Mouse (Mus musculus): Measurements from ENCODE around the gene B3galt1.
A peak's percentile ranks its signal among the peaks of the same experiment; 100 is the strongest.

Gene B3galt1

DNA sequence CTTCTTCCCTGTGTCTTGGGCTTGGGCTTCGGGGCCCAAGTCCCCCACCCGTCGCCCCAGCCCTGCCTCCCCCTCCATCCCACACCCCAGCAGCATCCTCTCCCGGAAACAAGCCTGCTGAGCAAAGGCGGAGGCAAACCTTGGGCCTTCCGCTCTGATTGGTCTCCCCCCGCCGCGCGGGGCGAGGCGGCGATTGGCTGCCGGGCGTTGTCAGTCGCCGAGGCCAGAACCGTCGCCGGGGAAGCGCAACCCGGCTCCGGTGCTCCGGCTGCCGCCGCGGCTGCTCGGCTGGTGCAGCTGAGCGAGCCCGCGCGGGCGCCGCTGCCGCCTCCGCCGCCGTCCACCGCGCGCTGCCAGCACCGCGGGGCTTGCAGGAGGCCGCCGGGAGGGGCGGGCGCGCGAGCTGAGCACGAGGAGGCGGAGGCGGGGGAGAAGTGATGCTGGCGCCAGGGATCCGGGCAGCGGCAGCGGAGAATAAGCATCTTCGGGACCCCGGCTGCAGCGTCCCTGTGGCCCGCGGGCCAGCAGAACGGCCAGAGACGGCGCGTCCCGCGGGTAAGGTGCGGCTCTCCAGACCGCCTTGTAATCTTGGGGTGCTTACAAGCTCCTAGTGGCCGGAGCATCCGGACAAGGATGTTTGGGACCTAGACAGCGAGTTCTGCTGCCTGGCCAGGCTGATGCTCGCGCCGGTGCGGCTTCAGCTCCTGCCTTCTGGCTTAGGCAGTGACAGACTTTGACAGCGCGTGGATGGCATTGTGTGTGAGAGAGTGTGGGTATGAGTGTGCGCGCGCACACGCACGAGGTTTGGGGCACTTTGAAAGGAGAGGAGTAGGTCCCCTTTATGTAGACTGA, at the start of gene B3galt1:
B3galt1 (plus strand) TSS at position 392 of the 852 bp plus-strand sequence.
- DNase-seq, result peak; percentile 82 to 90

DNA sequence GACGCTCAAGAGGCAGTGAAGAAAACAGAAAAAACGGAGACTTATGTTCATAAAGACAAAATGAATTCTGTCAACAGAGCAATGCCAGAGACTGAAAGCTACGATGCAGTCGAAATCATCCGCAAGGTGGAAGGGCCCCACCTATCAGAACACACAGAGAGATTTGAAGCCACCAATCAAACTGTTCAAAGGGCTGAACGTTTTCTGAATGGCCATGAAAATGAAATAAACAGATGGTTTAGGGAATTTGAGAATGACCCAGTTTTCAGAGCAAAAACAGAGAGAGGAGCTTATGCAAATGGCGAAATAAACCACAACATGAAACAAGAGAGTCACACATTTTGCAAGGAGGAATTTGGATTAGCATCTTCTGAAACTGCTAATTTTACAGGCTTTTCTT, 49.3 kb upstream of the B3galt1 start:
- no peak for DNase-seq

DNA sequence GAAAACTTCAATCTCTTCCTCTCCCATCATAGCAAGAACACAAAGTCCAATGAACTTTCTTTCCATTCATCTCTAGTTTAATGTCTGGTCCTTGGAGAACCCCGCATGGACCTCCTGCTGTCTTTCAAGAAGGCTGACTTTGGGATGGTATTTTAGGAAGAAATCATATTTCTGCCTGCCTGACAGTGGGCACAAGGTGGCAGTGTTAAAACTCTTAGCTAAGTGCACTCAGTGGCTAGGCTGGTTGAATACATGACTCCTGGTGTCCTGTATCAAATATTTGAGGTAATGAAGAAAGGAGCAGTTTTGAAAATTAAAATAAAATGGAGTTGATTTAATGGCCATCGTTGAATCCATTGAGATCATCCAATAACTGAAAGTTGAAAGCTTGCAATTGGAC, 30.3 kb upstream of the B3galt1 start:
- no peak for DNase-seq

DNA sequence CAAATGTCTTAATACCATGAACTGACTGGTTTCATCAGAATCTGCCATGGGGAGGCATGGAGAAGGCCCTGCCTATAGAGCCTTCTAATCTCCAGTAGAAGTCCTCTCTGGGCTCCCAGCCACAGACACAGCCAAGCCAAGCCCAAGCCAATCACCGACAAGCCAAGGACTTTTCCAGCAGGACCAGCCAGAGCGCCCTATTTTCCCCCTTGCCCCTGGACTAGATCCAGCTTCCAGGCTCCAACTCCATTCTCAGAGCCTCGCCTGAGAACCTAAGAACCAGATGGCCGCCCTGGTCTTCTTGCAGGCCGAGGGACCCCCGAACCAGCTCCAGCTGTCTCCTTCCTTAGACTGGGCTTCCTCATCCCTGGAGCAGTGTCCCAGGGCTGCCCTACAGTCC, 26.2 kb upstream of the B3galt1 start:
- no peak for DNase-seq

DNA sequence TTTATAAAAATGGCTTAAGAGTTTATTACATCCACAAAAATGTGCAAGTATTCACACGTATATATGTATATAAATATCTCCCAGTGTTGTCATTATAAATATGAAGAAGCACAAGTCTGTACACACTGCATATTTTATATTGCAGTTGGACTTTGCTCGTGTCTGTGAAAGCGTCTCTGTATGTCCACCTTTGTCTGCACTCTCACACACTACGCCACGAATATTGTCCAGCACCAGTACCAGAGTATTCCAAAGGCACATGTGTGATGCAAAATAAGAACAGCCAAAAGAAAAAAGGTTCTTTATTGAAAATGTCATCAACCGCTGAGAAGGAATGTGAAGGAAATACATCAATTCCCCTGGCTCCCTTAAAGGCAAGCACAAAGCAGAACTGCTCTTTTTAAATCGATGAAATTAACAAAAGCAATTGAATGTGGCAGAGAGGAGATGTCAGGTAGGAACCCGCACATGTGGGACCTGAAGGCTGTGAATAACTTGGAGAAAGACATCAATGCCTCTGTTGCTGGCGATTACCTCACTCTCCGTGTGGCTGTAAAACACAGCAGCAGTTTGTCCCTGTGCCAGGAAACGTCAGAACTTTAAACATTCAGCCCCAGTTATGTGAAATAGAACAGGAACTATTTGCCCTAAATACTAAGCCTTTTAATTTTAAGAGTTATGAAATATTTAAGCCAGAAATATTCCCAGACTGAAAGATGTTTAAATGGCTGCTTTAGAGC, 23.5 kb upstream of the B3galt1 start:
- no peak for DNase-seq

DNA sequence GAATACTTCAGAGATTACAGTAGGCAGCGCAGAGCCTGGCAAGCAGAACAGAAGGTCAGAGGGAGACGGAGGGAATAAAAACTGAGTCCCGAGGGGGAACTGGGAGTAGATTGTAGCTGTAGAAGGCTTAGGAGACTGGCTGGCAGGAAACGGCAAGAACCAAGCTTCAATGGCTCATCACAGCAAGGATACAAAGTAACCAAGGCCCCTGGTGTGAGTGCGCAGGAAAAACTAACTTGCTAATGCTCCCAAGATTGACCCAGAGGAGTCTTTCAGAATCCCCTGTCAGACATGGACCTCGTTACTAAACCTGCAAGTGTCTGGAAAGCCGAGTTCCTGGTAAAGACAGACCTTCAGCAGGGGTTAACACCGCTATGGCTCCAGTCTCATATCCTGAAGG, 21.2 kb upstream of the B3galt1 start:
- no peak for DNase-seq

DNA sequence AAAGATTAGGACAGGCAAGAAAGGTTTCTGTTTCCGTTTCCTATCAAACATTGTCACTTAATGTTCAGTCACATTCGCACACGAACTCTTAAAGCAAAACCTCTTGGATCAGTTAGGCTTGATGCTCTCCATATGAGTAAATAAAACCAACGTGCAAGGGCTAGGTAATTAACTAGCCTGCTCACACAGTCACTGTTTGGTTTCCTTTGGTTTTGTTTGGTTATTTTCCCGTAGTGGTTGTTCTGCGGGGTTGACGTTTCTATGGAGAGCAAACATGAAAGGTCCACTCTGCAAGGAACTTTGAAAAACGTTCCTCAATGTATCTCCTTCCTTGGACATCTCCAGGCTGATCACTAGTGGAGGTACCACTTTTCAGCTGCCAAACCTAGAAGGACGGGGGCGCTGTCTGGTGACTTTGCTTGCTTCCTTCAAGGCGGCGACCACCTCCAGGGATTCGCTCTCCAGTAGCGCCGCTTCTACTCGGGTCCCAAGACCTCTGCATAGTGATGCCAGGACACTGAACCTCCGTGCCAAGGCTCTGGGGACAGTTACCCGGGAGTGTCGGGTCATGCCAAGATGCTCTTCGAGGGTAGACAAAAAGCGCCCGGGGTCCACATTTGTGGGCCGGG, 706 bp upstream of the B3galt1 start:
- peak; percentile 59 to 68 for DNase-seq

DNA sequence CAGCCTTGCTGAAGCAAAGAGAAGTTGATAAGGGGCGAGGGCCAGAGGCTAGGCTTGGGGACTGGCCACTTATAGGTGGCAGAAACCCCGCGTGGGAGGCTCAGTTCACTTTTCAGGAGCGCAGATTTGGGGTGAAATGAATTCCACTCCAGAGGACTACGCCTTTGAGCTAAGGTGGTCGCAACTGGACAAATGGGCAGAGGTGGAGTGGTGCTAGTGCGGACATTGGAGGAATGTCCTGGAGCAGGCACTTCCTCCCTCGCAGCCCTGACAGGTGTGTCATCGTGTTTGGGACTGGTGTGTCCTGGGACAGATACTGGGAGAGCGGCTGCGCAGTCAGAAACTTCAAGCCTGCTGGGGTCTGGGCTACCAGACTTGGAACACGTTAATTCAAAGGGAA, 895 bp downstream of the B3galt1 start:
- peak; percentile 1 to 9 for DNase-seq

DNA sequence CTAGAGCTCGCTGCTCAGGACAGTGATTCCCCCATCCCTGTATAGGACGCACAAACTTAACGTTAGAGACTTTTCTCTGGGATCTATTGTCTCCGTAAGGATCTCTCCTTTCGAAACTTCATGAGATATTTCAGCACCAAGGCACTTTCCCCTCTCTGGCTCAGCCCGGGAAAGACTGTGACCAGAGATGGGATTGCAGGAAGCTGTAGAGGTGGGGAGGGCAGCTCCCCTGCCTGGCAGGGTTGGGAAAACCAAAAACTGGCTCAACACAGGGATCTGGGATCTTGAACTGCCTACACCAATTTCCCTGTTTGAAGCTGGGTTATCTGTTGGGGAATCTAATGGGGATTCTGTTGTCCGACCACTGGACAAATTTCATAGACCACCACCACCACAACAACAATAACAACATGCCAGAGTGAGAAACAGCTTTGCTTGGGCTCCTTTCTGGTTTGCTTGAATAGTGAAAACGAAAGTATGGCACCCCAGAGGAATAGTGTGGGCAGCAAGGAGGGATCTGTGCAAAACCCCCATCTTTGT, 1.5 kb downstream of the B3galt1 start:
- DNase-seq, result peak; percentile 4 to 14

DNA sequence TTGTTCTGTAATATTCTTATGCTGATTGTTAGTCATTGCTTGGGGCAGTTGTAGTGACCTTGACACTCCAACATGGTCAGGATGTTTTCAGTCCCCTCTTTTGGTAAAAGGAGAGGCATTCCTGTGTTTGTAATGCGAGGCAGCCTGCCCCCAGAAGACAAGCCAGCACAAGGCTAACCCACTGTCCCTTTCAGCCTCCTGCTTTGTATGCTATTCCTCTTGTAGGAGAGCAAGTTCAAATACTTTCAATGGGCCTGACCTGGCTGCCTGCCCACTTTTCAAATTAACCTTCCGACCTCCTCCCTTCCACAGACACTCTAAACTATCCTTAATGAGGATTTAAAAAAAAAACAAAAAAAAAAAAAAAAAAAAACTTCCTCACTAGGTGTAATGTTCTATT, 11.0 kb downstream of the B3galt1 start:
- DNase-seq, result no peak

DNA sequence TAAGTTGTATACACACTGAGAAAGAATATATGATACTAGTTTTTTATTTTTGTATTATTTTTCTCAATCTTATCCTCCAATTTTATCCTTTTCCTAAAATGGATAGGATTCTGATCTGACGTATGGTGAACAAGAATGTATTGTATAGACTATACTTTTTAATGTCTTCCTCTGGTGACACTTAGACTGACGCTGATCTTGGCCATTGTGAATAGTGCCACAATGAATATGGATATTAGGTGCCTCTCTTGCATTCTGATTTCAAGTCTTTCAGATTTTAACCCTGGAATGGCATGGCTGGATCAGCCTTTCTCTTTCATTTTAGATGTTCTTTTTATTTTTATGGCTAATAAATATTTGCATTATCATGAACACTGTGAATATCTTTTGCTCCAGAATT, 17.4 kb downstream of the B3galt1 start:
- DNase-seq, result no peak

DNA sequence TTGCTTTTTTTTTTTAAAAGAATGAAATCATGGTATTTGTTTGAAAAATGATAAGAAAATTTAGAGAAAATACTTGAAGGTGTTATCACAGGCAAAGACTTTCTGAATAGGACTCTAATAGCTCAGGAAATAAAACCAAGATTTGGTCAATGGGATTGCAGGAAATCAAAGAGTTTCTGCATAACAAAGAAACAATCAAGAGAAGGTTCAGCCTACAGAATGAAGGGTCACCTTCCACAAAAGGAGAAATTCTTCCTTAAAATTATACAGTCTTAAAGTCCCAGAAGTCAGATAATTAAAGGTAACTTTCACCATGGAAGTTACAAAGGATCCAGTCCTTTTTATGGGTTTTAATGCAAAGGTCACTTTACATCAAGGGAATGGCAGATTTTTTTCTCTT, 24.7 kb downstream of the B3galt1 start:
- DNase-seq, result no peak

DNA sequence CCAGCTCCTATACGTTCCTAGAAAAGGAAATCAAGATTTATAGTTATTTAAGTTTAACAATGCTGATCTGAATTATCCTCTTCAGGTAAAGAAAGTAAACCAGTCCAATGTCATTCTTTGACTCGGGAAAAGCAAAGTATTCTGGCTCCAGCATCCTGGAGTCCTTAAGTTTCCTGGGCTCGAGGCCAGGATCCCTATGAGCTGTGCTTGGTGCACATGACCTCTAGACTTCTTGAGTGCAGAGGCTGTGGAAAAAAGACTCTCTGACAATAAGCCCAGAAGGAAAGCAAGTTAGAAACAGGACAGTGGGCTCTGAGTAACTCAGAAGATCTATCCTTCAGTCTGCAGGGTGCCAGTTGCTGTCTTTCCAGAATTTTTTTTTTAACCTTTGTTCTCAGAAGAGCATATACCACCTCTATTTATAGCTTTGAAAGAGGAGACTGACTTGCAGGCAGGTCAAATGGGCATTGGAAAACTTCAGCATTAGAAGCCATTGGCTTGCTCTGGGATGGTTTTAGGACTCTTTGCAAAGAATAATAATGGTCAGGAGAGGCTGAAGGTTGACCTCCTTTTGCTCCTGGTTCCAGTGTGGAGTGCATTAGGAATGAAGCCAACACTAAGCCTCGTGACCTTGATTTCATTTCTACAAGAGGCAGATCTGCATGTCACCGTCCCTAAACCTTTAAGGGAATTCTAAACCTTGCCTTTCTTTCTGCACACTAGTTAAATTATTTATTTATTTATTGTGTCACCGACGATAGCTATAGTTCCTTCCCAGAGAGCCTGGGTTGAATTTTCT, 26.4 kb downstream of the B3galt1 start:
- DNase-seq, result peak; percentile 13

DNA sequence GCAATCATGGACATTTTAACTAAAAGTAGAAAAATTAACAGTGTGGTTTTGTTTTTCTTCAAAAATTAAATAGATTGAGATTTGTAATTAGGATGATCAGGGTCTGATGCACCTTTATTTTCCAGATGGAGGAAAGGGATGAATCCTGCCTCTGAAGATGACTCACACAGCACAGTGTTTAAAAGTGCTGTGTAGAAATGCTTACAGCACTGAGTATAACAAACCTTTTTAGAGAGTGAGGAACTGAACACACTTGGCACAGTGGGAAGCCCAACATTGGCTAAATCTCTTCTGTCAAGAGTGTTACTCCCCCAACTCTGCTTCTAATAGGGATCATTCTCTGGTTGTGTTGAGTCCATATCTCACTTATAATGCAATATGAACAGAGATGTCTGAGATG, 57.2 kb downstream of the B3galt1 start:
- DNase-seq, result no peak

DNA sequence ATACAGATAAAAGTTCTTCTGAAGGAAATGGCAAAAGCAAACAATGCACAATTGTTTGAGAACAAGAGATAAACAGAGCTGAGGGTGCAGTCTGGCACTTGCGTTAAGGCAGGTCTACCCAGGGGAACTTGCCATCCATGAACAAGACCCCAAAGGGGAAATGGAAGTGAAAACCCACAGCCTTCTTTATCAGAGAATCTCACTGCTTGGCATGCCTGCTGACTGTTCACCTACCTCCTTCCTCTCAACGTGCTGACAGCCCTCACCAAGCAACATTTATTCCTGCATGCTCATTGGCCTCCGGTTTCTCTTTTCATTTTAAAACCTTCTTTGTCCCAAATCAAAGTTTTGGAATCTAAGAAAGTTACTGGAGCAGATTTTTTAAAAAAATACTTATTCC, 62.0 kb downstream of the B3galt1 start:
- no peak for DNase-seq

DNA sequence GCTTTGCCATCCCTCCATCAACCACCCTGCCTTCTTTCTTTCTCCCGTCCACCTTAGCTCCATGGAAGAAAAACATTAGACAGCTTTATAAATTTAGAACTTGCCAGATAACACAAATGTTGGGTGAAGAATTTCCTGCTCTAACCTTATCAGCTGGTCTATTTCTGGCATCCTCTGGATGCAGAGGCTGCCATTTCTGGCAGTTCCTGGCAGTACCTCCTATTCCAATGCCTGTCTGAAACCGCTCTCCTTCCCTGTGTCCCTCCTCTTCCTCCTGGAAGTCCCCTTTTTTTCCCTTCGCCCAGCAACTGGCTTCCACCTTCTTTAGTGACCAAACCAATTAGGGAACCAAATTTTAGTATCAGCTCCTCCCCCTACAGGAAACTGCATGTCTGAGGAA, 62.6 kb downstream of the B3galt1 start:
- no peak for DNase-seq

DNA sequence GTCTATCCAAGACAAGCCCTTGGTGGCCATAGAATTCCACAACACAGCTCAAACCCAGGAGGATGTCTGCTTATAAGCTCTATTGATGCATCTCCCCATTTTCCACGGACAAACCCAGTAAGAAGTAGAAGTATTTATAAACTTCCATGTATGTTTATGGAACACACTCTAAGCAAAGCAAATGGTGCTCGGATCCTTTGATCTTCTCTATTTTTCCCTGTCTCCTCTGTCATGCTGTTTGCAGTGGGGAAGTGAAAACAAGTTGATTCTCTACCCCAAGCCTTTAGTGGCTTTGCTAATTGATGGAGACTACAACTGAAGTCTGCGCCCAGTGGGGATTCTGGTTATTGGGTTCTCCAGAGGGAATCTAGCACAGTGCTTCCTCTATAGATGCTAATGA, 89.2 kb downstream of the B3galt1 start:
- DNase-seq, result no peak

DNA sequence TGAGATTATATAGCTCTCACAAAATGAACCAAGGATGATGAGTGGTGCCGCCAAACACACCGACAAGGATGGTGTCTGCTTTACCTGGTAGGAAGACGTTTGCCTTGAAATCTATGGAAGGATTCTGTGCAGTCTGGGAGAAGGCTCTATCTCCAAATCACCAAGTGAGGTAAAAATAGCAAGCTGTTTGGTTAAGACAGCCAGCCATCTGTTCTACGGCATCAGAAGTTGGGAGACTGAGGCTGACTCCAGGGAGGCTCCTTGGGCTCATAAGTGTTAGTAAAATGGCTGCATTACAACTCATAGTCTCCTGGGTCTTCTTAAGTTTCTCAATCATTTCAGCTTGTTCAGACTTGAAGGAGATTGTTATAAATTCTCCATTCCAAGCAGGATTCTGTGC, 91.7 kb downstream of the B3galt1 start:
- no peak for DNase-seq

DNA sequence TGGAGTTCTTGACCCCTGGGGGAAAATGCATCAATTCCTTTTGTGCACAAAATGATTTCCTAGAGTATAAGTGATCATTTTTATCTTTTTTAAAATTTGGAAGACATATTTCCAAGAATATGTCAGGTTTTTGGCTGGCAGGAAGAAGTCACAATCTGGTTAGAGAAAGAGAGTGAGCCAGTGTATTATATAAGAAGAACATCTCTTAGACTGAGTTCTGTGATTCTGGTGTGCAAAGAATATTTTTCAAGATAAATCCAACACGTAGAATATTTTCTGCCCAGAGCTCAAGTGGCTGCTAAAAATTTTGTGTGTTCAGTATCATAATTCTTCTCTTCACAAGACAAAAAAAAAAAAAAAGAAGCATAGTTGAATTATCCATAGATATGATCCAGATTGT, 92.4 kb downstream of the B3galt1 start:
- DNase-seq, result no peak

DNA sequence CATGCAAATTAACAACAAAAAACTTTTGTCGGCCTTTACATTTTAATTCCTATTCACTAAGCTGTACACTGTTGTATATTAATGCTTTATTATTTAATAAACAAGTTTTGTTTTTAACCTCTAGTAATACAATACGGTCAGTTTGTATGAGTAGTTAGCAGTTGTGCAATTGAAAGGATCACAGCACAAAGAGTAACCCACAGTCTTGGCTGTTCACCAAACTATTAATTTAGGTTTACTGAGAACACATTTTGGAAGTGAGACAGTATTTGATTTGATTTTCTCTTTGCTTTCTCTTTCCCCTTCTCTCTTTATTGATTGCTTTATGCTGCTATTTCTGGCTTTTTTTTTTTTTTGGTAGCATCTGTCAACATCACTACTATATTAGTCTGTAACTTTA, 106.0 kb downstream of the B3galt1 start:
- DNase-seq, result no peak

DNA sequence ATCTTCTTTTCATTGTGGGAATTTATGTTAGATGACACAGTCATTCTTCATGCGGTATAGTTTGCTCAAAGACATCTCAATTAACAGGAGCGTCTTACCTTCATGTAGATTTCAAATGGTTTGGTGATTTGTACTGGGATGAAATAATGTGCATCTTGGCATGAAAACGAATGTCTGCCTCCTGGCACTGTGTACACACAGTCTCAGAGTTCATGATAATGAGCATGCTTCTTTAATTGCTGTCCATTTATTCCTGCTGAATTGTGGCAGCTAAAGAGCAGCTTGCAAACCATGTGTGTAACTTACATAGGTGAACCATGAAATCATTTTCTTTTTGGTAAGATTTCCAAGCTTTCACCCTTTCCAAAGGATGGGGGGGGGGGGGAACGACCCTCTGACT, 112.0 kb downstream of the B3galt1 start:
- DNase-seq, result no peak

DNA sequence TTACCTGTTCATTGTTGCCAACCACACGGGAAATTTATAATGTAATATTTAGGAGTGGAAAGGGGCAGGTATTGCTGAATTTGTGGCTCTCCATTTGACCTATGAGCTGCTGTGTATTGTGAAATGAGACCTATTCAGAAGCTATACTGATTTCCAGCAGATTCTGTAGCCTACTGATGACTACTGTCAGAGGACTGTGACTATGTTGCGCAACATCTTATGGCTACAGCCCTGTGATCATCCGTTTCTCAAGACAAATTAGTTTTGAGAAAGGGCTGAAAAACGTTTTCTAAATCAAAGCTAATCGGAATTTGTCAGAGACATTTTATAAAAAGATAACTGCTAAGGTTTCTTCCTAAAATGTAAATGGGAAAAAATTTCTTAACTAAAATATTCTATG, 158.6 kb downstream of the B3galt1 start:
- DNase-seq, result no peak

DNA sequence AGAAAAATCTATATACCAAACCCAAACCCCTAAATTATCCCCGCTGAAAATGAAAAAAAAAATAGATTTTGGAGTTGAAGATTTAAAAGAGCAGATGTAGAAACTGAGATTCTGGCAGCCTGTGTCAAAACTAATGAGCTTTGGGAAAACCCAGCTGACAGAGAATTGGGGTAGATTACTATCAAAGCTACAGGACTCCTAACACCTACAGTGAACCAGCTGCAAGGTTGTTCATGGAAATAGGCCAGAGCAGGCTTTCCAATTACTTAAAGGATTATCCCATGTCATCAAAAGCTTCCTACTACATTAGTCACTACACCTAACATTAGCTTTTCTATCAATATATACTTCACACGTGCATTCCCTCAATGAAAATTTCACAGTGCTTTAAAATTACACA, 165.1 kb downstream of the B3galt1 start:
- DNase-seq, result no peak
